Mouse (Mus musculus): ENCODE data around the gene Nedd4. TPM values are rescaled to one million over a fixed set of nuclear protein-coding genes. Genes with fewer than 3 reads are reported as not detected.

The Nedd4 gene
- polyA plus RNA-seq, 1 experiment from 2014 or later, result 195 TPM

DNA sequence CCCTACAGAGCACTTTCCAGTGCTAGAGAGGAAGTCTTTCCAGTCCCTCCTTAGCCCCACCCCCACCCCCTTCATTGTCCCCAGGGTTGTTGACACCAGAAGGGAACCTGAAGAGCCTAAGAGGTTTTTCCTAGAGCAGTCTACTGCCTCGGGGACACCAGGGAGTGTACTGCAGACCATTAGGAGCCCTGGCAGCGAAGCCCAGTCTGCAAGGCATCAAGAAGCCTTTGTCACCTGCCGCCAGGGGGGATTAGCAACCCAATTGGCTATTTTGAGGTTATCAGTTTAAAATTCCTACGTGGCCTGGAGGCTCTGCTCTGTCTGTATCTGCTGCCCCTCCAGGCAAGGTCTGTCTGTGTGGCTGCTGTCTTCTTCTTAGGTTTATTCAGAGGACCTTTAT lies 117.6 kb downstream of the Nedd4 start:
- no peak for DNase-seq (ENCODE audit: low spot score)
- WGBS, result 19% methylated on average over 4 of the region's 4 CpGs
- no peak overlapping the region for H3K4me2 ChIP-seq (replicated peaks; ENCODE audit: low read depth)

DNA sequence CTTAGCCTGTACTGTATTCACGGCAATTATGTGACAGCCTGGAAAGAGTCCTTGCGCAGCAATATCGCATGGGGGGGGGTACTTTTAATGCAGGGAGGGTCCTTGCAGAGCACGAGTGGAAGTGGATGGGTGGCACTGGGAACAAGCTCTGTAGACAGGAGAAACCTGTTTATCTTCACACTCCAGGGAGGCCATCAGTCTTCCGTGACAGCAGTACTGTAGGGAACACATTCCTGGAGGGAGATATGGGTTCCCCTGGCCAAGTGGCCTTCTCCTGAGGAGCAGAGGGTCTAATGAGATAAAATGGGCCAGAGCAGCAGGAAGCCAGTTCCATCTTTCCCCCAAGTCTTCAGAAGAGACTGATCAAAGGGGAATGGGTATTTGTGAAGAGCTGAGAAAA lies 118.5 kb downstream of the Nedd4 start:
- no peak overlapping the region for H3K27ac ChIP-seq (replicated peaks)
- no peaks in the 10 kb centered on the region for H3K9me3 ChIP-seq (ENCODE audit: control insufficient read depth, low read length)
- H3K4me2 ChIP-seq (replicated peaks; ENCODE audit: low read depth), result no peak overlapping the region
- no peaks in the 10 kb centered on the region for H3K36me3 ChIP-seq (ENCODE audit: control insufficient read depth, insufficient read depth, low read length)
- no peak overlapping the region for H3K9ac ChIP-seq (ENCODE audit: low read length)
- 23% methylated on average over 5 of the region's 5 CpGs for WGBS
- no peak for ATAC-seq (ENCODE audit: low FRiP score, low TSS enrichment)
- no peak for DNase-seq (ENCODE audit: low spot score)
- H3K4me3 ChIP-seq (ENCODE audit: low read depth, low read length), result no peak overlapping the region
- TF ChIP-seq CTCF (IDR thresholded peaks at IDR 0.05; ENCODE audit: low read depth) (no peak), EP300 (optimal IDR thresholded peaks at IDR 0.05) (no peak)
- 0 out of 2 replicates have a peak, but pooled peaks cover 3% of the 10 kb centered on the region for H3K4me1 ChIP-seq (replicated peaks; ENCODE audit: control insufficient read depth, insufficient read depth)
- H3K27me3 ChIP-seq (ENCODE audit: control insufficient read depth, insufficient read depth, low read length), result no peaks in the 10 kb centered on the region

More for the DNA sequence above, 117.6 kb downstream of the Nedd4 start:
- Histone ChIP-seq H3K9ac (ENCODE audit: low read length) (no peak overlapping the region), H3K4me1 (replicated peaks; ENCODE audit: control insufficient read depth, insufficient read depth) (0 out of 2 replicates have a peak, but pooled peaks cover 3% of the 10 kb centered on the region), H3K27me3 (ENCODE audit: control insufficient read depth, insufficient read depth, low read length) (no peaks in the 10 kb centered on the region), H3K4me3 (ENCODE audit: low read depth, low read length) (no peak overlapping the region), H3K9me3 (ENCODE audit: control insufficient read depth, low read length) (no peaks in the 10 kb centered on the region), H3K27ac (replicated peaks) (no peak overlapping the region), H3K36me3 (ENCODE audit: control insufficient read depth, insufficient read depth, low read length) (no peaks in the 10 kb centered on the region)
- TF ChIP-seq CTCF (IDR thresholded peaks at IDR 0.05; ENCODE audit: low read depth), result no peak
- no peak for TF ChIP-seq EP300 (optimal IDR thresholded peaks at IDR 0.05)
- no peak for ATAC-seq (ENCODE audit: low FRiP score, low TSS enrichment)

DNA sequence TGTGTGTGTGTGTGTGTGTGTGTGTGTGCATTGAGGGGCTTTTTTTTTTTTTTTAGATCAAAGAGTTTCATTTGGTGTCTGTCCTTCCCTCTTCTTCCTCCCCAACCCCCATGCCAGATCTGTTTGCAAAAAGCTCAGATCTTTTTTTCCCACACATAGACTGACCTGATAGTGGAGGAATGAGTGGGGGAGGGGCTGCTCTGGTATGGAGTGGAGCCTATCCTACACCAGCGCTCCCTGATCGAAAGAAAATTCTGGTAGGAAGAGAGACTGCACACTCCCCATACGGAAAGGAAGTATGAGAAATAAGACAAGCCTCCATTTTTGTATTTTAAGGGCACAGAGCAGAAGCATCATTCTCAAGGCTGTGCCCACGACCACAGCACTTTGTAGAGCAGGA lies 119.3 kb downstream of the Nedd4 start:
- no peak for TF ChIP-seq CTCF (IDR thresholded peaks at IDR 0.05; ENCODE audit: low read depth)
- TF ChIP-seq EP300 (optimal IDR thresholded peaks at IDR 0.05), result no peak
- Histone ChIP-seq H3K4me1 (replicated peaks; ENCODE audit: control insufficient read depth, insufficient read depth) (0 out of 2 replicates have a peak, but pooled peaks cover 3% of the 10 kb centered on the region), H3K4me3 (ENCODE audit: low read depth, low read length) (no peak overlapping the region), H3K9ac (ENCODE audit: low read length) (no peak overlapping the region), H3K9me3 (ENCODE audit: control insufficient read depth, low read length) (no peaks in the 10 kb centered on the region), H3K27ac (replicated peaks) (no peak overlapping the region), H3K27me3 (ENCODE audit: control insufficient read depth, insufficient read depth, low read length) (no peaks in the 10 kb centered on the region), H3K36me3 (ENCODE audit: control insufficient read depth, insufficient read depth, low read length) (no peaks in the 10 kb centered on the region), H3K4me2 (replicated peaks; ENCODE audit: low read depth) (no peak overlapping the region)
- ATAC-seq (ENCODE audit: low FRiP score, low TSS enrichment) (no peak), DNase-seq (ENCODE audit: low spot score) (no peak)
- WGBS, result 43% methylated on average over 4 of the region's 4 CpGs

DNA sequence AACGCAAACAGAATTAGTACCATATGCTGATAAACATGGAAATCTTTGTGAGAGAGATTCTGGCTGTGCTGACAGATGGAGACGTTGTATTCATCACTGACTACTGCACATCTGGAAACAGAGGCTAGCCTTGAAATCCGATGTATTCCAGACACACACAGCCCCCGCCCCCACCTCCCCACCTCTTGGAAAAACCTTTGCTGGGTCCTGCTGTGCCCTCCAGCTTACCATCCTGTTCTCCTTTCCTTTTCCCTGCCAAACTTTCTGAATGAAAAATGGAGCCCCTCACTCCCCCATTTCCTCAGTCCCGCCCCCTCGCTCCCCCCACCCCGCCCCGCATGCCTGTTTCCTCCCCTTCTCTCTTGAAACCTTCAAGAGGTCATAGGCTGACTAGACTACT lies 120.0 kb downstream of the Nedd4 start:
- TF ChIP-seq EP300 (optimal IDR thresholded peaks at IDR 0.05), result no peak
- no peak for TF ChIP-seq CTCF (IDR thresholded peaks at IDR 0.05; ENCODE audit: low read depth)
- no peak overlapping the region for H3K4me2 ChIP-seq (replicated peaks; ENCODE audit: low read depth)
- no peak overlapping the region for H3K9ac ChIP-seq (ENCODE audit: low read length)
- H3K4me3 ChIP-seq (ENCODE audit: low read depth, low read length), result no peak overlapping the region
- ATAC-seq (ENCODE audit: low FRiP score, low TSS enrichment) (no peak), DNase-seq (ENCODE audit: low spot score) (no peak)
- 34% methylated on average over 8 of the region's 8 CpGs for WGBS
- H3K4me1 ChIP-seq (replicated peaks; ENCODE audit: control insufficient read depth, insufficient read depth), result 0 out of 2 replicates have a peak, but pooled peaks cover 3% of the 10 kb centered on the region
- no peaks in the 10 kb centered on the region for H3K9me3 ChIP-seq (ENCODE audit: control insufficient read depth, low read length)
- H3K27ac ChIP-seq (replicated peaks), result no peak overlapping the region
- no peaks in the 10 kb centered on the region for H3K27me3 ChIP-seq (ENCODE audit: control insufficient read depth, insufficient read depth, low read length)
- H3K36me3 ChIP-seq (ENCODE audit: control insufficient read depth, insufficient read depth, low read length), result no peaks in the 10 kb centered on the region

DNA sequence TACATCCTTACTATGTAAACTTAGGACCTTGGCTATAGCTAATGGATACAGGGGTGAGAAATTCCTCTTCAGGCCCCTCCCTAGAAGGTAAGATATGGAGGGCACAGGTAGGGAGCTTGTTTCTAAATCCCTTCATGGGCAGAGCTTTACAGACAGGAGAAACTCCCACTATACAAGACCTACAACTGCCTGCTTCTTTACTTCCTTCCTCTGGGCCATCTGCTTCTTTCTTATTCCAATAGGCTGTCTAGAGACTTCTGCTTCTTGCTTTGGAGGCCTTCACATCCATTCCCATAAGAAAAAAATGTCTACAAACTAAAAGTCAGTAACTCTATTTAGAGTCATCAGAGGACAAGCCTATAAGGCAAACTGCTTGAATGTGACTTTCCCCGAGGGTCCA lies 125.6 kb downstream of the Nedd4 start:
- H3K9me3 ChIP-seq (ENCODE audit: control insufficient read depth, low read length), result no peaks in the 10 kb centered on the region
- TF ChIP-seq EP300 (optimal IDR thresholded peaks at IDR 0.05) (no peak), CTCF (IDR thresholded peaks at IDR 0.05; ENCODE audit: low read depth) (no peak)

DNA sequence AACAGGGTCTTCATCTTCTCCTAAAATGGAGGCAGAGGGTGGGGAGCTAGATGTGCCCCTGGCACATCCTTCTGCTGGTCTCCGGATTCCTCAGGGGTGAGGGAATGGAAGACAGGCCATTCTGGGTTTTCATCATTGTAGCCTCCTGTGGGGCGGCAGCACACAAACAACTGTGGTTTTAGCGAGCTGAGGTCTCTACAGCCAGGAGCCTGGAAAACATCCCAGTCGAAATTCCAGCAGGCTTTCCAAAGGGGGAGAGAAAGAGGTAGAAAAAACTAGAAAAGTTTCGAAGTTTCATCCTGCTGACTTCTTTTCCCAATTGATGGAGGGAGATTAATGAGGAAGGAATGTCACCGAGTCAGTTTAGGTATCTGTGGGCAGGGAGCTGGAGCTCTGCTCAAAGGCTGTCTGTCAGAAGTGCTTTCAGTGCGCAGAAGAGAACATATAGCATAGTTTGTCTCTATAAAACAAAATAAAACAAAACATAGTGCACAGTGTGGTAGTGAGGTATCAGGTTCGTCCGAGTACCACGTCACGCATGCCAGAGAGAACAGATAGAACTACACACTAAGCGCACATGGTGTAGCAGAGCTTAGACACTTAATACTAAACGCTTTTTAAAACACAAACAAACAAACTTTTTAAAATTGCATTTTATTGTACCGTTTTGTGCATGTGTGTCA lies 128.5 kb downstream of the Nedd4 start:
- DNase-seq (ENCODE audit: low spot score) (no peak), ATAC-seq (ENCODE audit: low FRiP score, low TSS enrichment) (no peak)
- no peaks in the 10 kb centered on the region for H3K9me3 ChIP-seq (ENCODE audit: control insufficient read depth, low read length)
- WGBS, result 45% methylated on average over 14 of the region's 14 CpGs
- TF ChIP-seq EP300 (optimal IDR thresholded peaks at IDR 0.05) (no peak), CTCF (IDR thresholded peaks at IDR 0.05; ENCODE audit: low read depth) (no peak)
- no peak overlapping the region for H3K27ac ChIP-seq (replicated peaks)
- no peaks in the 10 kb centered on the region for H3K27me3 ChIP-seq (ENCODE audit: control insufficient read depth, insufficient read depth, low read length)
- H3K4me1 ChIP-seq (replicated peaks; ENCODE audit: control insufficient read depth, insufficient read depth), result no peaks in the 10 kb centered on the region
- no peak overlapping the region for H3K4me3 ChIP-seq (ENCODE audit: low read depth, low read length)
- no peak overlapping the region for H3K4me2 ChIP-seq (replicated peaks; ENCODE audit: low read depth)
- H3K9ac ChIP-seq (ENCODE audit: low read length), result no peak overlapping the region
- H3K36me3 ChIP-seq (ENCODE audit: control insufficient read depth, insufficient read depth, low read length), result no peaks in the 10 kb centered on the region

More for the DNA sequence above, 125.6 kb downstream of the Nedd4 start:
- Histone ChIP-seq H3K4me2 (replicated peaks; ENCODE audit: low read depth) (no peak overlapping the region), H3K36me3 (ENCODE audit: control insufficient read depth, insufficient read depth, low read length) (no peaks in the 10 kb centered on the region), H3K27ac (replicated peaks) (no peak overlapping the region), H3K4me3 (ENCODE audit: low read depth, low read length) (no peak overlapping the region), H3K27me3 (ENCODE audit: control insufficient read depth, insufficient read depth, low read length) (no peaks in the 10 kb centered on the region), H3K9ac (ENCODE audit: low read length) (no peak overlapping the region), H3K4me1 (replicated peaks; ENCODE audit: control insufficient read depth, insufficient read depth) (no peaks in the 10 kb centered on the region)
- WGBS, result 94% methylated on average over 1 of the region's 1 CpGs
- no peak for DNase-seq (ENCODE audit: low spot score)
- ATAC-seq (ENCODE audit: low FRiP score, low TSS enrichment), result no peak
